Mouse (Mus musculus): ENCODE results near the gene Btf3.

The Btf3 gene

DNA sequence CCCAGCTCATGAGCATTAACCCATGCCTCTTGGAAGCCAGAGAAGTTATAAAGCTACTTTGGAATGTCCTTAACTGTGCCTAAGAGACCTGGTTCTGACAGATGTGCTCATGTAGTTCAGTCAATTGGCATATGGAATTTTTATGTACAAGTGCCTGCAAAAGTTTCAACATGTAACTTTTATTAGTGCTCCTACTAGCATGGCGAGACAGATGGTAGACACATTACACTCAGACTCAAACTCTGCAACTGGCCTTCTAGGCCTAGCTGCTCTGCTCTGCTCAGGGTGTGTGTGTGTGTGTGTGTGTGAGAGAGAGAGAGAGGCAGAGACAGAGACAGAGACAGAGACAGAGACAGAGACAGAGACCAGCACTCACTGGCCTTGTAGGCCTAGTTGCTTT, 19.4 kb upstream of the Btf3 start:
- DNase-seq (ENCODE audit: low read depth, low spot score) = no peak

DNA sequence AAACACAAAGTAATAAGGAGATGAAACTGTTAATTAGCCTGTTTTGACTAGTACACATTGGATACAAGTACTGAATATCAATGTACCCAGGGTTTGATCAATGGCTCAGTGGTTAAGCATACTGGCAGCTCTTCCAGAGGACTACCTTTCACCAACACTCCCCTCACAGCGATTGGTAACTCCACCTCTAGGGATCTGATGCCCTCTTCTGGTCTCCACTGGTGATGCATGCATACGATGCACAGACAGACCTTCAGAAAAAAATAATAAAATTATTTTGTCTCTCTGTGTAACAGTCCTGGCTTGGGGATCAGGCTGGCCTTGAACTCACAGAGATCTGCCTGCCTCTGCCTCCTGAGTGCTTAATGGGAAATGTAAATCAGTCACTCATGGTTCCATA, 15.3 kb upstream of the Btf3 start:
- peak; percentile 61 for DNase-seq (ENCODE audit: low read depth, low spot score)

DNA sequence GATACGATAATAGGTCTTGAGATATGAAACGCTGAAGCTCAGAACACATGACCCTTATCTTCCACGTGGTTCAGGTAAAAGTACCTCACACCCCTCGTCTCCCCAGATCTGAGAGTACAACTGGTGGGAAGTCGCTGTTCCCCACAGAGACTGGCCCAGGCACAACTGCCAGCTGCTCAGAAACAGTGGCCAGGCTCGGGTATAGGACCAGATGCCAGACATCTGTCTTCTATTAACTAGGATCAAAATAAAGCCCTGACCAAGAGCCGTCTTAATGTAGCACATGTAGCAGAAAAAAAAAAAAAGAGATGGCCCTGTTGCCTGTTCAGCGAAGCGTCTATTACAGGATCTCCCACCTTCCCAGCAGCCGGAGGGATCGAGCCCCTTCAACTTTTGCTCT, 8.2 kb upstream of the Btf3 start:
- no peak for DNase-seq (ENCODE audit: low read depth, low spot score)

DNA sequence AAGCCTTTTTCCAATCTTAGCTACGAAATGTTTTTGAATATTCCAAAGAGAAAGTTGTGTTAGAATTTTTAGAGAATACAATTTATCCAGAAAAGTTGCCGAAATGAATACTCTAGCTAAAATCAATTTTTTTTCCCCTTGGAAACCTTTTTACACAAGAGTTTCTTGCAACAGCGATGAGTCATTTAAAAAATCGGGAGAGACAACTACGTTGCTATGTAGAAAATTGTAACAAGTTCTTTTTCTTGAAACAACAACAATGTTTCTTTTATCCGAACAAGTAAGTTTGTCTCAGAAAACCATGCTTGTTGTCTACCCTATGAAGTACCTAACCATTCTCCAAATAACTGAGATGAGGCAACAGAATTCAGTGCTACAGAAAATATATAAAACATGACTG, 1.1 kb upstream of the Btf3 start:
- no peak for DNase-seq (ENCODE audit: low read depth, low spot score)

DNA sequence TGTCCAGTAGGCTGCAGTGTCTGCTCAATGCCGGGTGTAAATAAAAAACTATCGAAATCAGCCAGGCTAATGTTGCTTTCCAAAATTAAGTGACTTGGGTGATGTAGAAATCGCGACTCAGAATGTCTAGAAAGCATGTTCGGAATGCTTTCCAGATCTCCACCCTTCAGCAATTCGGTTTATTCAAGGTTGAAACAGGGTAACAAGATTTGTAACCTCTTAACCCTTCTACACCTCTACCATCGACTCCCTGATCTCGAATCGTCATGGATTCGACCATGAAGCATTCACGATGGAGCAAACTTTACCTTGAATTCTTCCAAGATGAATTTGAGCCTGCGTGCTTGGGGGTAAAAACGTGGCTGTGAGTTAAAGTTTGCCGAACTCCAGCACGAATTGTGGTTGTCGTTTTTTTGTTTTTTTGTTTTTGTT, 456 bp upstream of the Btf3 start:
- DNase-seq (ENCODE audit: low read depth, low spot score) = no peak

DNA sequence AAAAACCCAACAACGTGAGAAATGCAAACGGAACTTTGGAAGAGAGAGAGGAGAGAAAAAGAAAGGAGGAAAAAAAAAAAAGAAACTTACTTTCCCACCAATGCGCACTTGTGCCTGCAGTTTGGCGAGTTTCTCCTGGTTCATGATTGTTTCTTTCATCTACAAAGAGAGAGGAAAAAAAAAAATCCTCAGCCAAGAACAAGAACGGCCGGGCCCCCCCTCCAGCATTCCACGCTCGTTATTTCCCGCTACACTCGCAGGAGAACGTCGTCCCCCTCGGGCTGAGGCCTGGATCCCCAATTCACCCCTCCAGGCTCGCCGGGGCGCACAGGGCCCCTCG, 696 bp downstream of the Btf3 start:
- DNase-seq (ENCODE audit: low read depth, low spot score) = no peak

DNA sequence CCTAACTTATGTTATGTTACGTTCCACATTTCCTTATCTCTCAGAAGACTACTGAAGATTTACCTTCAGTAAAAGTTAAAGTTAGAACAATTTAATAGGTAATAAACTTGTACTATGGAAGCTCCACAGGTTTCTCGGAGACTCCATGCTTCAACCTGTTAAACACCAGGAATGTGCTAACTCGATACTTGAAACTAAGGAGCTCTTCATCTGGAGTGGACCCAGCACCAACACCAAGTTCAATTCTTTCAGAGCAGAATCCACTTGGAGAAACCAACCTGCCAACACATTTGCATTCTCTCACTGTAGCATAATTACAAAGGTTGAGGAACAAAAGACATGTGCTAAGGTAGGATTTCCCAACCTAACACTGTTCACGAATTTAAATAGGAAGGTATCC, 1.7 kb downstream of the Btf3 start:
- no peak for DNase-seq (ENCODE audit: low read depth, low spot score)

DNA sequence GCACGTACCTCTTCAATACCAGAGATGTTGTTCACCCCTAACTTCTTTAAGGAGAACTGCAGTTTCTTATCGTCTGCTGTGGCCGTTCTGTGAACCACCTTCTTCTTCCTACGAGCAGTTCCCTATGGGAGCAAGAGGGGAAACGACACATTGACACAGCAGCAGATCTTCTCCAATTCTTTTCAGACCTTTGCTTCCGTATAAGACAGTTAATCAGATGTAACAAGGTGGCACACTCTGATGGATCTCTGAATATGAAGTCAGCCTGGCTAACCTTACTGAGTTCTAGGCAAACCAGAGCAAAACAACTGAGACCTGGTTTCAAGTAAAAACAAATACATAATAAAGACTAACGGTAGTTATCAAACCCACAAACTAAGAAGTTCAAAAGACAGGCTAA, 3.2 kb downstream of the Btf3 start:
- no peak for DNase-seq (ENCODE audit: low read depth, low spot score)

DNA sequence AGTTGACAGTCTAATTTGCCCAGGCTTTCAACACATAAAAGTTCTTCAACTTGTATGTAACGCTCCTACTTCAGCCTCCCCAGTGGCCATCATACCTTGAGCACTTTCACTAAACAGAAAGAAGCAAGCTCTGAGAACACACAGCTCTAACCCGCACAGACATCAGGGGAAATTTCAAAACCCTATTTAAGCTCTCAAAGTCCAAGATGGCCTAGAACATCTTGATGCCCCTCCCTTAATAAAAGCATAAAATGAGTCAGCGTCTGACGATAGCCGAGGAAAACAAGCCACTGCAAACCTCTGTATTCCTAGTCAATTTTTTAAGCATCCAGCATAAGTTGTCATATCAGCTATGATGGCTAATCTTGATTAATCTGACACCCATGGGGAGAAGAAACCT, 5.2 kb downstream of the Btf3 start:
- DNase-seq (ENCODE audit: low read depth, low spot score) = no peak

DNA sequence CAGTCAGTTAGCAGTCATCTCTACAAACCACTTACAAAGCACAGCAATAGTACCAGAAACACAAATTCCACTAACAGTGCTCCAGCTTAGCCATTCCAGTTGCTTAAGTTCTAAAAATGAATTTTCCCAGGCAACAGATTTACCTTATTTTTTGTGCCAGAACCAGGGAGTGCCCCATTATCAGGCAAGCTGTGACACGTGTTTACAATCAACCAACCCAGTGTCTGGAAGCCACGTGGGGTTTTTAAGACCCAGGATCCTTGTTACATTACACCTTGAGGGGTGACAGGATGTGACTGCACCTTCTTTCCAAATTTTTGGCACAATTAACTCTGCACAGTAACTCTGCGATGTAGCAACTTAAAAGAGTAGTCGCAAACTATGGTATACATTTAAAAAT, 8.1 kb downstream of the Btf3 start:
- DNase-seq (ENCODE audit: low read depth, low spot score) = no peak

DNA sequence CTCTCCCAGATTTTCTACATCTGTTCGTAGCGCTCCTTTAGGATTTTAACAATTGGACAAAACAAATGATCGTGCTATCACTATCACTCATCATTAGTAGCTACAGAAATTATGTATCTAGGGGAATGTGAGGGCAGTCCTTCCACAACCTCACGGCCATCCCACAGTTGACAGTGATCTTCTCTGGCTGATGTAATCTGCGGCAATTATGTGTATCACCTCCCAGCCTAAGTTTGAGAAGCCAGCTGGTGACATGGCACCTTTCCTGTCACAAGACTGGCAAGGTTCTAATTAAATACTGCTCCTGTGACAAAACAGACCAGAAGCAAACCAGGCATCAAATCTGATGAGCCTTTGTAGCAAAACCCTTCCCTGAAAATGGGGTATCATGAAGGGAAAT, 8.8 kb downstream of the Btf3 start:
- no peak for DNase-seq (ENCODE audit: low read depth, low spot score)

DNA sequence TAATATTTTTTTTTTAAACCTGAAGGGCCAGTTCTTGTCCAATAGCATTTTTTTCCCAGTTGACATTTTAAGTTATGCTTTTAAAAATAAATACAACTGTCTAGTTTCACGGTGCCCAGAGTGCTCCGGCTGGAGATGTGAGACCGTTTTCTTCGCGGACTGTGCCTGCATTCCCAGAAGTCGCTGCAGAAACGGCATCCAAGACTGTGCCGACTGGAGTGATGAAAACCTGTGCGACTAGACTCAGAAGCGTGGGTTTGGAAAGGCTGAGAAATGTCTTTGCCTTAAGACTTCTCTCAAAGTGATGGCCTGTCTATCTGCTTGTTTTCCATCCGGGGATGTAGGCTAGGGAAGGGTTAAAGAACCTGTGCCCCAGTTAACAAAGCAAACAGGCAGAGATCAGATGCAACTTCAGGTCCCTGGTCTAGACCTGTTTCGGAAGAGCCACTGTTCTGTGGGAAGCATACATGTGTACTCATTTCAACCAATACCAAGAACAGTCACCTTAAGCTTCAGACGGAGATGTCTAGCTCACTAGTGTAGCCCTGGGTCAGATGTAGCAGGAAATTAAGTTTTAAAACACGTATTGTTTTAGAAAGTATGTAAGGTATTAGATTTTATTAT, 9.8 kb downstream of the Btf3 start:
- DNase-seq (ENCODE audit: low read depth, low spot score) = no peak

DNA sequence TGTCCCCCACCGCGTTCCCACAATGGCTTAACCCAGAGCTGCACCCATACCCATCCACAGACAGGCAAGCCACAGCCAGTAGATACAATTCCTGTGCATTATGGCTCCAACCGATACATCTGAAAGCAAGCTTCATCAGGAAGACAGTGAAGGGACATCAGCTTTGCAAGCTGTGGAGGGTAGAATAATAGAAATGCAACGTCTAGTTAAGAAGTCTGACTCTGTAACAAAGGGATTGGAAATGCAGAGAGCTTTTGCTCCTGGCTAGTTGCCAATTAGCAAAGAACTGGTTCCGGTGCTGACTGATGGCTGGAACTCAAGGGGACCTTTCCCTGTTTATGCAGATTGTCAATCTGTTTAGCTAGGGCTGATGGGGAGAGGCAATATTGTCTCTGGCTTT, 10.4 kb downstream of the Btf3 start:
- DNase-seq (ENCODE audit: low read depth, low spot score) = no peak

DNA sequence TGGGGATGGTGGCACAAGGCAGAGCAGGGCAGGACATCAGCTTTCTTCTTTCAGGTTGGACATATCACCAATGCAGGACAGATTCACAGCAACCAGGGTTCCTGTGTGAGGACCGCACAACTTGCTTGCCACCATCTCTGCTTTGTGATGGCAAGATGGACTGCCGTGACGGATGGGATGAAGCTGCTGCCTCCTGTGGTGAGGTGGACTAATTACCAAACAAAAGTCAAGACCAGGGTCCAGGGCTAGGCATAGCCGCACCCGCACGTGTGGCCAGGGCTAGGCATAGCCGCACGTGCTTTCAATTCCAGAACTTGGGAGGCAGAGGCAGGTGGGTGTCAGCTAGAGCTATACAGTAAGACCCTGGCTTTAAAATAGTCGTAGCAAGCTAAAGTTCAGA, 11.5 kb downstream of the Btf3 start:
- no peak for DNase-seq (ENCODE audit: low read depth, low spot score)

DNA sequence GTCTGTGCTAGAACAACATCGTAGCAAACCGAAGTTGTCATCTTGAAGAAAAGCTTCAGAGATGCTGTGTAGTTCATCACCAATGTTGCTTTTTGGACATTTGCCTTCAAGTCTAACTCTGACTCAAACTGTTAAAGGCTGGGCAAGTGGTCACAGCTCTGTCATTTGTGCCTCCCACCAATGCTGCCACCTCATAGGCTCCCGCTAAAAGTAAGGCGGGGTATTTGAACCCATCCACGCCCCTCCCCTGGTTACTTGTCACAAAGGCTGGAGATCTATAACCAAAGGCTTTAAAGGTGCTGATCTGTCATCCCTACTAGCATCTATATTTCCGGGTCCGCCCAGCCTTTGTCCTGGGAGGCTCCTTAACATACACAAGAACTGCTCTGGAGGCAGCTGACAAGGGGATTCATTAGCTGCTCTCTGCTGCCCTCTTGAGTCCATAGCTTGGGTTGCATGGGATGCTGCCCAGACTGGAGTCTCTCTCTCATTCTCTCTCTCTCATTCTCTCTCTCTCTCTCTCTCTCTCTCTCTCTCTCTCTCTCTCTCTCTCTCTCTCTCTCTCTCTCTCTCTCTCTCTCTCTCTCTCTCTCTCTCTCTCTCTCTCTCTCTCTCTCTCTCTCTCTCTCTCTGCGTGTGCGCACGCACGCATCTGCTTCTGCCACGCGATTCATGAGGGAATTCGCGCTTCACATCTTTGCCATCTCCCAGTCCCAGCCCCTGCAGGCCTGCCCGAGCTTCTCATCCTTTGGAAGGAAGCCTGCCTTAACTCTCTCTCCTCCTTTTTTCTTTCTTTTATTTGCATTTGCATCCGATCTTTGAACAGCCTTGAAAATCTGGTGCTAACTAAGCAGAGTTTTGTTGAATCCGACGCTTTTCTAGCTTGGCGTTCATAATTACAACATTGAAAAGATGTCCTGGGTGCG, 17.7 kb downstream of the Btf3 start:
- DNase-seq (ENCODE audit: low read depth, low spot score) = peak; percentile 66

DNA sequence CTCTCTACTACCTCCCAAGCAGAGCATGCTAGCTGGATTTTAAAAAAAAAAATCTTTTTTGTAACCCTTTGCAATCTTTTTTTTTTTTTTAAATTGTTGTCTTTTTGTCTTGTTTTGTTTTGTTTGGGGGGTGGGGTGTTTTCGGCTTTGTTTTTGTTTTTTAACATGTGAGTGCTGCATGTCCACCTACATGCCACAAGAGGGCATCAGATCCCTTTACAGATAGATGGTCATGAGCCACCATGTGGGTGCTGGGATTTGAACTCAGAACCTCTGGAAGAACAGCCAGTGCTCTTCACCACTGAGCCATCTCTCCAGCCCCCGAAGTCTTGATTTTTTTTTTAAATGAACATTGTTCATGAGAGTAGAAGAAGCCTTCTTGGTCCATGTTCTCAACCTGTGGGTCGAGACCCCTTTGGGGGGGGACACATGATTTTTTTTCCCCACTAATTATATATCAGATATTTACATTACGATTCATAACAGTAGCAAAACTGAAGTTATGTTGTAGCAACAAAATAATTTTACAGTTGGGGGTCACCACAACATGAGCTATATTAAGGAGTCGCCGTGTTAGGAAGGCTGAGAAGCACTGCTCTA, 18.8 kb downstream of the Btf3 start:
- DNase-seq (ENCODE audit: low read depth, low spot score) = peak; percentile 34

DNA sequence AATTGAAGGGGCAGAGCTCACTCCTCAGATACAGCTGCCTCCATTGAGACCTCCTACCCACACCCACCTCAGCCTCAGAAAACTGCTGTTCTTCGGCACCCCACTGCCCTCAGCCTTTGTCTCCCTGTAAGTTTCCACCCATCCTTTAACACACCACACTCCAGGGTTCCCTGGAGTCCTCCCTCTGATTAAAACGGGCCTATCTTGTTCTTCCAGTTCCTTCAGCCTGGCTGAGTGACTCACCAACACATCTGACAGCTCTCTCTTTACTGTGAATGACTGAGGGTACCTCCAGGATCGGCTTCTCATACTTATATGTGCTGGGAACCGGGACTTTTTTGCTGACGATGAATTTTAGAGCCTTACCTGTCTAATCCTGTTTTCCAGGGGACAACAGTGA, 20.7 kb downstream of the Btf3 start:
- no peak for DNase-seq (ENCODE audit: low read depth, low spot score)

DNA sequence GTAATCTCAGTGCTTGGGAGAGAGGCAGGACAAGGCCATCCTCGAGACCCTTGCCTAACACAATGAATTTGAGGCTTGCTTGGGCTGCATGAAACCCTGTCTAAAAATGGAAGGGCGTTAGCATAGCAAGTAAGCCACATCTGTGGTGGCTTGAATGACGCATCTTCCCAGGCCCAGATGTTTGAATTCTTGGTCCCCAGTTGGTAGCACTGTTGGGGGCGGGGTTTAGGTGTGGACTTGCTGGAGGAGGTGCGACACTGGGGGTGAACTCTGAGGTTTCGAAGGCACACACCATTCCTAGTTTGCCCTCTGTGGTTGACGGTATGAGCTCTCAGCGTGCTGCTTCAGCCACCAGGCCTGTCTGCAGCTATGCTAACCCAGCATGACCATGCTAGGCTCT, 25.1 kb downstream of the Btf3 start:
- DNase-seq (ENCODE audit: low read depth, low spot score) = no peak

DNA sequence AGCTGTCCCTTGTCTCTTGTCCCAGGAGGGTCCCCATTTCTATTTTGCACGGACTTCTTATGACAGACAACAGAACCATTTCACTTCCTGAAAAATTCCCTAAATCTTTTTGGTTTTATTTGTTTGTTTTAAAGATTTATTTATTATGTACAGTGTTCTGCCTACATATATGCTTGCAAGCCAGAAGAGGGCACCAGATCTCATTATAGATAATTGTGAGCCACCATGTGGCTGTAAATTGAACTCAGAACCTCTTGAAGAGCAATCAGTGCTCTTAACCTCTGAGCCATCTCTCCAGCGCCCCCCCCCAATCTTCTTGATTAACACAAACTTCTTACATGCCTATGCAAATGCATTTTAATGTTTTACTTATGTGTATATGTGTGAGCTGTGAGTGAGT, 26.1 kb downstream of the Btf3 start:
- DNase-seq (ENCODE audit: low read depth, low spot score) = peak; percentile 31

DNA sequence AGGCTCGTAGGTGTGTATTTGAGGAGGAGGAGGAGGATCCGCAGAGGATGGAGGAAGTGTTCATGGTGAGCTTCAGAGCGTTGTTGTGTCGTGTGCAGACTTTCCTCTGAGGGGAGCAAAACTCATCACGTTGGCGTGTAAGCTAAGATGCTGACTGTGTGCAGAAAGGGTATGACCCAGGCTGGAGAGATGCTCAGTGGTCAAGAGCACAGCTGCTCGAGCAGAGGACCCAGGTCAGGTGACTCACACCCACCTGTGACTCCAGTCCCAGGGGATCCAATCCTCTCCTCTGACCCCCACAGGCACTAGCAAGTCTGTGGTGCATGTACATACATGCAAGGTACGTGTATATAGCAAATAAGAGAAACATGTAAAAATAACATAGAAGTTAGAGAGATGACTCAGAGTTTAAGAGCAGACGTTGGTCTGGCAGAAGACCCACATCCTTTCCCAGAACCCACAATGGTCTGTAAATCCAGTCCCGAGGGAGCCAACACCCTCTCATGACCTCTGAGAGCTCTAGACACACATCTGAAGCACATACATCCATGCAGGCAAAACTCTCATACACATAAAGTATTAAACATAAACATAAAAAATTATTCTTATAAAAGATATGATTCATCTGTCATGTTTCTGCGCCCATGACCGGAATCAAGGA, 35.7 kb downstream of the Btf3 start:
- no peak for DNase-seq (ENCODE audit: low read depth, low spot score)

DNA sequence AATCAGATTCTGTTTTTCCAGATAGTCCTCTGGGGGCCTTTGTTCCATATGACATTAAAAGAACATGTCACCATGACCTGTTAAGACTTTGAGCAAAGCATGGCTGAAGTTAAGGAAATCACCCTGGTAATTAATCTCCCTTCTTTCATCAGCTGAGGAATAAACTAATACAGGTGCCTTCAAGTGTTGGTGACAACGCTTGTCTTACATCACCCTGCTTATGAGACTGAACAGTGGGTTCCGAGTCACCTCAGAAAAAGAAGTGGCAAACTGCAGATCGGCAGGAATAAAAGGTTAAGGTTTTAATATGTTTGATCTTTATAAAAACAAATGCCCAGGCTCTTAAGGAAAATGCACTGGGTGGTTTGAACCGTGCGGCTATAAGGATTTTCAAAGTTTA, 37.1 kb downstream of the Btf3 start, which contains the start of gene Gm21976:
Gene Gm21976 (plus strand): TSS at position 202 of the 400 bp plus-strand sequence.
- no peak for DNase-seq (ENCODE audit: low read depth, low spot score)

DNA sequence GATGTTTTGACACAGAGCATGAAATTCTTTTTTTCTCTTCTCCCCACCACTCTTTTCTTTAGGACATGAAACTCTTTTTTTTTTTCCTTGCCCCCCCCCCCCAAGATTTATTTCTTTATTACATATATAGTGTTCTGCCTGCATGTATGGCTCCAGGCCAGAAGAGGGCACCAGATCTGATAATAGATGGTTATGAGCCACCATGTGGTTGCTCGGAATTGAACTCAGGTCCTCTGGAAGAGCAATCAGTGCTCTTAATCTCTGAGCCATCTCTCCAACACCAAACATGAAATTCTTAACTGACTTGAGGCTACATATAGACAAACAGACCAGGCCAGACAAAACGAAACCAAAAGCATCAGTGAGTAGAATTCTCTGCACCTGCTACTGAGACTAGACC, 39.3 kb downstream of the Btf3 start:
- peak; percentile 44 for DNase-seq (ENCODE audit: low read depth, low spot score)
